Mouse (Mus musculus) hindlimb bud, embryonic 11.5 days (tissue): ENCODE data around the gene Jup.

ENCODE experiments used
- DNase-seq: peaks from one replicate; pipeline ENCODE4 v3.0.0-alpha.2; 2012; ENCODE audit warnings: low read depth, low spot score; ENCODE audit errors: extremely low spot score

Jup gene

GRCm38 (mm10) chr11:100397600-100398389 is at the start of gene Jup:
Gene Jup (minus strand): TSS chr11:100397763.
- peak; percentile 82 for DNase-seq

- DNase-seq = no peak
Observed at GRCm38 (mm10) chr11:100442625-100443024, 45.1 kb upstream of the Jup start.

GRCm38 (mm10) chr11:100441797-100442196 is 44.2 kb upstream of the Jup start, which contains the start of the genes Nt5c3b and Klhl10:
Gene Nt5c3b (minus strand): TSS chr11:100441808.
Gene Klhl10 (plus strand): TSS chr11:100441917.
- no peak for DNase-seq

- no peak for DNase-seq
Observed at GRCm38 (mm10) chr11:100440691-100441522, 43.3 kb upstream of the Jup start.

- DNase-seq = no peak
Observed at GRCm38 (mm10) chr11:100437901-100438300, 40.3 kb upstream of the Jup start.

- DNase-seq = no peak
Observed at GRCm38 (mm10) chr11:100435678-100436246, 38.2 kb upstream of the Jup start.

GRCm38 (mm10) chr11:100432002-100432401 is 34.4 kb upstream of the Jup start:
- no peak for DNase-seq

- DNase-seq = no peak
Observed at GRCm38 (mm10) chr11:100430052-100430451, 32.5 kb upstream of the Jup start.

- no peak for DNase-seq
Observed at GRCm38 (mm10) chr11:100428612-100429199, 31.1 kb upstream of the Jup start.

- DNase-seq = no peak
Observed at GRCm38 (mm10) chr11:100426820-100427219, 29.3 kb upstream of the Jup start.

- peak; percentile 53 for DNase-seq
Observed at GRCm38 (mm10) chr11:100425851-100426250, 28.3 kb upstream of the Jup start.

- DNase-seq = no peak
Observed at GRCm38 (mm10) chr11:100423836-100424235, 26.3 kb upstream of the Jup start.

GRCm38 (mm10) chr11:100421537-100421936 is 24.0 kb upstream of the Jup start:
- DNase-seq = no peak

GRCm38 (mm10) chr11:100414914-100415822 is 17.6 kb upstream of the Jup start, which contains the start of gene Fkbp10:
Gene Fkbp10 (plus strand): TSS chr11:100415697.
- no peak for DNase-seq

- DNase-seq = no peak
Observed at GRCm38 (mm10) chr11:100414021-100414913, 16.7 kb upstream of the Jup start, which contains the start of gene P3h4. Gene P3h4 (minus strand): TSS chr11:100414836.

GRCm38 (mm10) chr11:100413541-100413940 is 16.0 kb upstream of the Jup start:
- DNase-seq = no peak

GRCm38 (mm10) chr11:100411736-100412135 is 14.2 kb upstream of the Jup start:
- DNase-seq = no peak

- no peak for DNase-seq
Observed at GRCm38 (mm10) chr11:100409686-100410085, 12.1 kb upstream of the Jup start.
